Mouse (Mus musculus): ENCODE data around the gene Gm10322.

The Gm10322 gene

GRCm38 (mm10) chr10:59646821-59647378 is 31.0 kb downstream of the Gm10322 start:
- no peak for DNase-seq (ENCODE audit: low read depth, low spot score)

GRCm38 (mm10) chr10:59656799-59657198 is 40.9 kb downstream of the Gm10322 start:
- no peak for DNase-seq (ENCODE audit: low read depth, low spot score)

GRCm38 (mm10) chr10:59664765-59665164 is 48.9 kb downstream of the Gm10322 start:
- no peak for DNase-seq (ENCODE audit: low read depth, low spot score)

- no peak for DNase-seq (ENCODE audit: low read depth, low spot score)
Observed at GRCm38 (mm10) chr10:59665503-59666291, 49.8 kb downstream of the Gm10322 start.

All from retina, adult 2 months (tissue).